In the genomic region with DNA sequence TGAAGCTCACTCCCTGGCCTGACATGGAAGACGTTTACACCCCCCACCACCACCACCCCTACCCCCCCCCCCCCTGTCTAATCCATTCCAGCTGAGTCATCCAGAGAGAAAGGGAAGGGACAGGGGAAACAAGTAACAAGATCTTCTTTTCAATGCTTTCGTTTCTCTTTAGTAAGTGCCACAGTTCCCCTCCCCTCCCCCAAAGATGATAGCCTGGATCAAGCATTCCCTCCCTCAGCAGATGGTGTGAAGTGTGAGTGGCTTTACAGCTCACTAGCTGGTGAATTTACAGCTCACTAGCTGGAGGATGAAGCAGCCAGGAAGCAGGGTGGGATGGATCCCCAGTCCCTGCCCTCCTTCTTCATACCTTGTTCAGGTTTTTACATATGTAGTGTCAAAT, we compare ENCODE assay signal across 19 mouse cellular contexts. TPM values are rescaled to one million over a fixed set of nuclear protein-coding genes. Genes with fewer than 3 reads are reported as not detected.
A peak's percentile ranks its signal among the peaks of the same experiment; 100 is the strongest.
DNase-seq lines count a peak whose midpoint lies in the region; ATAC-seq lines count a peak whose summit lies in the region.
"Had no signal": no experiment of that assay in that cellular context is flagged by ENCODE, and none has a peak within 500 bp of the region (broad histone marks: within the 10 kb centered on the region; RNA-seq: fewer than 3 reads in every experiment).

No protein-coding gene starts in this region.

- ATAC-seq in forebrain, embryonic 14.5 days, result peak; percentile 37; the same call in 1 of the 2 replicates
- ATAC-seq in forebrain, embryonic 15.5 days (replicated peaks), result no peak
- ATAC-seq: forebrain, embryonic 13.5 days; hindbrain, embryonic 16.5 days; liver, postnatal 0 days; midbrain, embryonic 16.5 days had no signal

- no peak overlapping the region for H3K27ac ChIP-seq in forebrain, embryonic 14.5 days (ENCODE audit: low read depth, low read length)
- H3K27ac ChIP-seq in forebrain, embryonic 15.5 days (replicated peaks), result no peak overlapping the region
- H3K27ac ChIP-seq: forebrain, embryonic 13.5 days; gastrocnemius, adult 2 months; heart, adult 2 months; limb, embryonic 15.5 days; stomach, embryonic 15.5 days had no signal

- H3K9me3 ChIP-seq in forebrain, embryonic 14.5 days (replicated peaks; ENCODE audit: control insufficient read depth, low read length), result no peaks in the 10 kb centered on the region
- no peaks in the 10 kb centered on the region for H3K9me3 ChIP-seq in forebrain, embryonic 15.5 days
- H3K9me3 ChIP-seq in megakaryocyte, embryonic 14.5 days, result peaks cover 10% of the 10 kb centered on the region; the same call in 1 of the 2 replicates
- H3K9me3 ChIP-seq: forebrain, embryonic 13.5 days; limb, embryonic 15.5 days; stomach, embryonic 15.5 days had no signal

- H3K4me3 ChIP-seq in forebrain, embryonic 14.5 days (ENCODE audit: low read depth, low read length), result no peak overlapping the region
- no peak overlapping the region for H3K4me3 ChIP-seq in forebrain, embryonic 15.5 days
- H3K4me3 ChIP-seq in megakaryocyte, embryonic 14.5 days (replicated peaks), result peak overlapping the region; percentile 48
- H3K4me3 ChIP-seq: forebrain, embryonic 13.5 days; gastrocnemius, adult 2 months; heart, adult 2 months; limb, embryonic 15.5 days; stomach, embryonic 15.5 days had no signal

- DNase-seq in forebrain, embryonic 14.5 days (ENCODE audit: low spot score), result peak; percentile 61
- DNase-seq in MN1 (ENCODE audit: low spot score), result peak; percentile 10
- DNase-seq in embryo, embryonic 10.5 days (ENCODE audit: low spot score), result peak; percentile 42
- no peak for DNase-seq in spleen, postnatal 4 days (ENCODE audit: low spot score in 2 of 2)
- no peak for DNase-seq in yolk sac, embryonic 10.5 days (ENCODE audit: low spot score)
- DNase-seq: adrenal gland, adult 2 months; cerebellum, adult 9-10 months; gastrocnemius, adult 2 months; heart, adult 2 months; kidney, adult 2 months; liver, postnatal 0 days; lung, postnatal 4 days had no signal

- H3K36me3 ChIP-seq in forebrain, embryonic 14.5 days (ENCODE audit: control insufficient read depth, insufficient read depth, low read length), result no peaks in the 10 kb centered on the region
- H3K36me3 ChIP-seq in forebrain, embryonic 15.5 days, result no peaks in the 10 kb centered on the region
- peaks cover under 1% of the 10 kb centered on the region for H3K36me3 ChIP-seq in megakaryocyte, embryonic 14.5 days (replicated peaks; ENCODE audit: low read length)
- H3K36me3 ChIP-seq: limb, embryonic 15.5 days; stomach, embryonic 15.5 days had no signal

- no peak overlapping the region for H3K9ac ChIP-seq in forebrain, embryonic 14.5 days (ENCODE audit: low read length)
- no peak overlapping the region for H3K9ac ChIP-seq in forebrain, embryonic 15.5 days (replicated peaks)
- H3K9ac ChIP-seq: forebrain, embryonic 13.5 days; limb, embryonic 15.5 days; liver, postnatal 0 days; stomach, embryonic 15.5 days had no signal

- 0% methylated on average over 2 of the region's 2 CpGs for WGBS in forebrain, embryonic 14.5 days
- 7% methylated on average over 2 of the region's 2 CpGs for WGBS in forebrain, embryonic 15.5 days

- H3K4me2 ChIP-seq in forebrain, embryonic 14.5 days (ENCODE audit: low read length), result no peak overlapping the region
- no peak overlapping the region for H3K4me2 ChIP-seq in forebrain, embryonic 15.5 days (replicated peaks)
- H3K4me2 ChIP-seq: forebrain, embryonic 13.5 days; limb, embryonic 15.5 days; stomach, embryonic 15.5 days had no signal

- H3K27me3 ChIP-seq in forebrain, embryonic 14.5 days (replicated peaks; ENCODE audit: control insufficient read depth, insufficient read depth, low read length), result no peaks in the 10 kb centered on the region
- H3K27me3 ChIP-seq in forebrain, embryonic 15.5 days, result no peaks in the 10 kb centered on the region
- H3K27me3 ChIP-seq in megakaryocyte, embryonic 14.5 days (replicated peaks), result no peaks in the 10 kb centered on the region
- H3K27me3 ChIP-seq: forebrain, embryonic 13.5 days; limb, embryonic 15.5 days; stomach, embryonic 15.5 days had no signal

- H3K4me1 ChIP-seq in forebrain, embryonic 14.5 days (ENCODE audit: control insufficient read depth, insufficient read depth, low read length), result no peaks in the 10 kb centered on the region; the same call in 1 of the 2 replicates
- H3K4me1 ChIP-seq in forebrain, embryonic 15.5 days, result 0 out of 2 replicates have a peak, but pooled peaks cover 3% of the 10 kb centered on the region
- peaks cover 37% of the 10 kb centered on the region for H3K4me1 ChIP-seq in megakaryocyte, embryonic 14.5 days
- H3K4me1 ChIP-seq: limb, embryonic 15.5 days; stomach, embryonic 15.5 days had no signal

RNA-seq across cellular contexts. Expression of a gene that starts 15.6 kb away (rescaled TPM):
- polyA plus RNA-seq in forebrain, embryonic 14.5 days (2014; fragmentation: Nextera tagmentation; extraction: Ambion mirVana), result 15.4 and 16.4 TPM in 2 replicates
- polyA plus RNA-seq in forebrain, embryonic 15.5 days (2015; fragmentation: Nextera tagmentation; extraction: Ambion mirVana), result 13.1 and 13.2 TPM in 2 replicates
- 15.7 and 40.8 TPM in 2 replicates for polyA plus RNA-seq in megakaryocyte, embryonic 14.5 days (2012; ENCODE audit: insufficient read depth, low replicate concordance)

Comparison
In these comparisons a context has a peak if more than half of its experiments do, and no peak if none do; other contexts are left out.
1. DNase-seq: peak in forebrain, embryonic 14.5 days (single experiment), MN1 (single experiment) and embryo, embryonic 10.5 days (single experiment); none in spleen, postnatal 4 days (0 of 2) and yolk sac, embryonic 10.5 days (single experiment).